Mouse (Mus musculus): Measurements from ENCODE around the gene Gabpb1. TPM values are rescaled to one million over a fixed set of nuclear protein-coding genes. Genes with fewer than 3 reads are reported as not detected.
"Not testable (repeated sequence)": the region's sequence is repeated elsewhere in the genome, so short reads cannot be mapped to it uniquely, and the experiment has no call there.

The Gabpb1 gene
- polyA plus RNA-seq, 1 experiment from 2014 or later: 66.1 TPM

DNA sequence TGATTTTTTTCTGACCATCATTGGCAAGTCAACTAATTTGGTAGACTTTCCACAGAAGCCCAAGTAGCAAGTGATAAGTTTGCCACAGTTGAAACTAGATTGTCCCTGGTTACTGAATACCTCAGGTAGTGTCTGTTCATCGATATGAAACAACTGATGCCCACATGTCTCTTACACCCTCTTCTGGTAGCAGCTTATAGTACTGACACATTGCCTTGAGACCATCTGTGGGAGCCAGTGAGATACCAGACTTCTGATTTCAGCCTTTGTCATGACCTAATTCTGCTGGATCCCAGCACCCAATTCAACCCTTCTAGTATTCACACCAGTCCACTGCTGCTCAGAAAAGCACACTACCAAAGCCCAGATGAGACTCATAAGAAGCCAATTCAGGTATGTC lies 31.4 kb downstream of the Gabpb1 start:
- no peak for DNase-seq (ENCODE audit: low spot score)

DNA sequence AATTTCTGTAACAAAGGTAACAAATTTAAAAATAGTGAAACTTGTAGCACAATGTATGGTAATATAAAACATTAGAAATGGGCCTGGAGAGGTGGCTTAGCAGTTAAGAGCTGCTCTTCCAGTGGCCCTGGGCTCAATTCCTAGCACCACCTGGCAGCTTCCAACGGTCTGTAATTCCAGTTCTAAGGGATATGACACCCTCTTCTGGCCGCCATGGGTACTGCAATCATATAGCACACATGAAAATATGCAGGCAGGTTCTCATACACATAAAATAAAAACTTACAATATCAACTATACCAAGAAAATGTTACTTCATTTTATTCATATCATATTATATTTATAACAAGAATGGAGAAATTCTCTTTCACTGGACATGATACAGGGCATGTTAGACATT lies 35.8 kb downstream of the Gabpb1 start:
- no peak for DNase-seq (ENCODE audit: low spot score)

DNA sequence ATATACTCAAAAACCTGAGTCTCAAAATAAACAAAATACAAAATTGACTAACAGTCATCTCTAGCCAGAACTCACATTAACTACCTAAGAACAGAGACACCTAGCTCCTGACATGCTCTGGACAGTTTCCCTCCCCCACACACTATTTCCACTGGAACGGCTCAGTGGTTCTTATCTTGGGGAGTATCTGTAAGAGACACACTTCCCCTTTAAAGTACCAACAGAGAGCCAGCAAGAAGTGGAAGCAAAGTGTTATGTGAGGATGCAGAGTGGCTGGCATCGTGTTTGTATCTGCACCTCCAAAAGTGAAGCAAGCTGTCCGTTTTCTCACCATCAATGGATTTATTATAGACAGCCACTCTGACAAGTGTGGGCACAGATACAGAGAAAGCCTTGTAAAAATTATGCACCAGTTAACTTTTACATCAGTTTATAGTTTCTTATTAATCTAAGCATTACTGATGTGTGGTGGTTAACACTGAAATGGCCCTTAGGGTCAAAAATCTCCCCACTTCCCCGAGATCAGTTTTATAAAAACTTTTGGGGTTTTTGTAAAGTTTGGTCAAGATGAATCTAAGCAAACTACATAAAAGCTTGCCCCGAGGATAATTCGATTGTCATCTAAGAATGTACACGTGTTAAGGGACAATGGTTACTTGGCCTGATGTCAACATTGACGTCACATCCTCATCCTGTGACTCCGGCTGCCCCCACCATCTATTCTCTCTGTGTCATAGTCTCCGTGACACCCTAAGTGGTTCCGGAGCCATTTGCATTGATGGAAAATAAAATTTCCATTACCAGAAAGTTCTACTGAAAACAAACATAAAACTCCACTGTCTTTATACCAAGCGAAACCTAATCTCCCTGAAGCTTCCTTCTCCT lies 40.0 kb downstream of the Gabpb1 start:
- DNase-seq (ENCODE audit: low spot score): no peak

DNA sequence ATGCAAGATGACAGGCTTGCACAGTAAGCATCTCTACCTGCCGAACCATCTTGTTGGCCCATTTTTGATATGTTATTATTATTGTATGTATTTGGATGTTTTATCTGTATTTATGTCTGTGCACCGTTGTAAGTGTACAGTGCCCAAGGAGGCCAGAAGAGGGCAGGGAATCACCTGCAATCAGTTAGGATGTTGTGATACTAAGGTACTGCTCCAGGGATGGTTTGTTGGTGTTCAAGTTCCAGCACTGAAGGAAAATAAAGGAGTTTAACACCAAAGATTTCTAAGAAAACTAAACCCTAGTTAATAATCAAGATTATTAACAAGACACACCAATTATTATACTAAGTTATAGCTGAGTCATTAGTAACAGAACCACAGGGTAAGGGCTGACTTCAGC lies 43.0 kb downstream of the Gabpb1 start:
- DNase-seq (ENCODE audit: low spot score): no peak

DNA sequence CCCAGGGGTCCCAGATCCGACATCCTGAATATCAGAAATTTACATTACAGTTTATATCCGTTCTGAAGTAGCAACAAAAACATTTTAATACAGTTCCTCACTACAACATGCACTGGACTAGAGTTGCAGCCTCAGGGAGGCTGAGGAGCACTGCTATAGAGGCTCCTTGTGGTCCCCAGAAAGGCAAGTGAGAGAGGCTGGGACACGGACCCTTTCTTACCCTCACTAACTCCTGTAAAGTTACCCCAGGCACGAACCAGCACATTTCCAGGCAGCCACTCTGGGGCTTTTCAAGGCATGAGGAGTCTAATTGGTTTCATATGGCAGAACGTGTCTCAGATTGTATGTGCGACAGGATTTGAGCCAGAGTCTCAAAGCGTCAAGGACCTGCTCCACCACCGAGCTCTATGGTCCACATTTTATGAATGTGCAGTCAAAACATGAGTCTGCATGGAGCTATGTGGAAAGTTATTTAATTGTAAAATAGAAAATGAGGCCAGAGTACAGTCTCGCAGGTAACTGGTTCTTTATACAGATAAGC lies 47.6 kb downstream of the Gabpb1 start:
- DNase-seq (ENCODE audit: low spot score): no peak

DNA sequence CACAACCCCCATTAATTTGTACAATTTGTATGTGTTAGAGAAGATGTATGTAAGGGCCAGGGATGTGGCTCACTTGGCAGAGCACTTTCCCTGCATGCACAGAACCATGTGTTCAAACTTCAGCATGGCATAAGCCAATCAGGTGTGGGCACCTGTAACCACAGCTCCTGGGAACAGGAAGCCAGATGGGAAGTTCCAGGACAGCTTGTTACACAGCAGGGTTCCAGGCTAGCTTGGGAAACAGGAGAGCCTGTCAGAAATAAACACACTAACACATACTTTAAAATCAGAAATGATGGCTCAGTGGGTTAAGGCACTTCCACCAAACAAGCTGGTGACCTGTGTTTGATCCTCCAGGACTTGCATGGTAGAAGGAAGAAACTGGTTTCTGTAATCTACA lies 53.0 kb downstream of the Gabpb1 start:
- DNase-seq (ENCODE audit: low spot score): no peak

DNA sequence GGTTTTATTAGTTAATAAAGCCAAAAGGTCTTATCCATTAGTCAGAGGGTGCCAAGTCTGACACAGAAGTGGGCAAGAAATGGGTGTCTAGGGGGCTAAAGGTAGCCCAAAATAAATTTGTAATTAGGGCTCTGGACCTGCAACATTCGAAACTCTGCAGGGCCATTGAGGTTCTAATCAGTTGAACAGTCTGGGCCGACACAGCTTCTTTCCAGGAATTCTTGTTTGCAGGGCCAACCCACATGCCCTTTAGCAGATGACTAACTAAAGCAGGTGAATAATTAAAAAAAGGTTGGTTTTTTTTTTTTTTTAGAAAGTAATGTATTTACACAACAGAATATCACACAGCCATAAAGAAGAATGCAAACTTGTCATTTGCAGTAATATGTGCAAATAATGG lies 53.7 kb downstream of the Gabpb1 start:
- no peak for DNase-seq (ENCODE audit: low spot score)

DNA sequence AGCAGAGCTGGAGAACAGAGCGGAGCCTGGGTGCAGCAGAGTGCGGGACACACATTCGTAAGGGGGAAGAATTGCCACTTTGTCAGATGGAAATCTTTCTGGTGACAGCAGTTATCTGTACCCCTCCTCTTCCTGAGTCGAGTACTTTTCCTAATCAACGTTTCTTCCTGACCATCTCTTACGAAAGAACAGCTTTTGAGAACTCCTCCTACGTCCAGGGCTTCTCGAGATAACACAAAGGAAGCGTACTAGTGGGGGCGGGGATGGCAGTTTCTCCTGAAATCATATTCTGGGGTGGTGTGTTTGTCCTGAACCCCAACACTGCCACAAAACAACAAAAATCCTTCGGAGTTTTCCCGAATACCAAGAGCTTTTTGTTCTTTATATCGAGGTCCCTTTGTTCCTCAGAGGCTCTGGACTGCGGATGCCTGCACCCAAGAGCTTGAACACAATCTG lies 56.9 kb downstream of the Gabpb1 start, which contains the start of gene Hdc:
TSS of gene Hdc (minus strand) at position 51 of the 456 bp plus-strand sequence.
- no peak for DNase-seq (ENCODE audit: low spot score)

DNA sequence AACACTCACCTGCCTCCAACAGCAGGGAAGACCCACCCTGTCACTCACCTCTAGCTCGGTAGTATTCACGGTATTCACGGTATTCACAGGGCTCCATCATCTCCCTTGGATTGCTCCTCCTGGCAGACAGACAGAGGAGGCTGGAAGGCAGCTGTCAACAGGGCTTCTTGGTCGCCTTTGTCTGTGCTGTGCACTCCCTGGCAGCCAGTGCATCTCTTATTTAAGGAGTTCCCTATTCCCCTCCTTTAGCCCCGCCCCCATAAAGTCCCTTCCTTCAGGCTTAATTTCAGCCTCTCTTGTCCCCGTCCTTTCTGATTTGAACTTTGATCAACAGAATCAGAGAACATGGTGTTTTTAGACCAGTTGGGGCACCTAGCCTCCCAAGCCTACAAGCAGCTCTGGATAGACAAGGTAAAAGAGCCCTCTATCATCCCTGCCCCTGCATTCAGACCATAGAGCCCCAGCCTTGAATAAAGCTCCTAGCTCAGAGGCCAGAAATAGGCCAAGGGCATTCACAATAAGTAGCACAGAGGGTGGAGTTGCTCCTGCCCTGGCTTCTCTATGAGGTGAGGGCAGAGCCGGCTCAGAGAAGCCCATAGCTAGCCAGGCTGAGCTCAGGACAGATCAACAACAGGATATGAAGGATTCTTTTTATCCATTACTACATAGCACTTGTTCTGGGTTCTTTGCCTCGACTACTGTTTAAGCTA lies 57.5 kb downstream of the Gabpb1 start:
- no peak for DNase-seq (ENCODE audit: low spot score)

DNA sequence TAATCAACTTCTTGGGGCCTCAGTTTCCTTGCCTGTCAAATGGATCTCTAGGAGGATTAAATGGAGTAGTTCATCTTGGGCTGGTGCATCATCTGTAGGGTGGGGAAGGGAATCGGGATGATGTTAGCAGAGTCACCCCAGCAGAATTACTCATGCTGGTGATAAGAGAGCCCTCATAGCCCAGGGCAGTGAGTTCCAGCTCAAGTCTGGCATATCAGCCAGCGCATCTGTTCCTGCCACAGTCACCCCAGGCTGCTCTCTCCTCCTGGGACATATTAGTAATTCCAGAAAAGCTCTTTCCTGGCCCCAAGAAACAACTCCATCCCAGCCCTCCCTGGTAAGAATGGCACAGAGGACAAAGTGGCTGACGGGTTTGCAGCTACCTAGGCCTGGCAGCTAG lies 60.8 kb downstream of the Gabpb1 start:
- DNase-seq (ENCODE audit: low spot score): no peak

DNA sequence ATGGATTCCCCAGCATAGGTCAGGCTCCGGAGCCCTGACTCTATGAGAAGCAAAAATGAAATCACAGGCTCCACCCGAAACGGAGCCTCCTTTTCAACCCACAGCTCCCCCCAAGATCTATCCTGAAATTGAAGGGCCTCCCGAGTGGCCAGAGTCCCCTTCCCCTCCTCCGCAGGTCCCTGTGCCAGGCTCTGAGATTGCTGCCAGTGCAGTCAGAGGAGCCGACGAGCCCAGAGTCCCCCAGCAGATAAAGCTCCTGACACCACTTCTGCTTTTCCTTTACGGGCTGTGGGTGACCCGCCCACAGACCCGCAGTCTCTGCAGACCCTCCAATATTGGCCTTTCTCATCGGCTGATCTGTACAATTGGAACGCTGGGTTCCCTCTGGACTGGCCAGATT lies 66.5 kb downstream of the Gabpb1 start:
- DNase-seq (ENCODE audit: low spot score): not testable (repeated sequence)

DNA sequence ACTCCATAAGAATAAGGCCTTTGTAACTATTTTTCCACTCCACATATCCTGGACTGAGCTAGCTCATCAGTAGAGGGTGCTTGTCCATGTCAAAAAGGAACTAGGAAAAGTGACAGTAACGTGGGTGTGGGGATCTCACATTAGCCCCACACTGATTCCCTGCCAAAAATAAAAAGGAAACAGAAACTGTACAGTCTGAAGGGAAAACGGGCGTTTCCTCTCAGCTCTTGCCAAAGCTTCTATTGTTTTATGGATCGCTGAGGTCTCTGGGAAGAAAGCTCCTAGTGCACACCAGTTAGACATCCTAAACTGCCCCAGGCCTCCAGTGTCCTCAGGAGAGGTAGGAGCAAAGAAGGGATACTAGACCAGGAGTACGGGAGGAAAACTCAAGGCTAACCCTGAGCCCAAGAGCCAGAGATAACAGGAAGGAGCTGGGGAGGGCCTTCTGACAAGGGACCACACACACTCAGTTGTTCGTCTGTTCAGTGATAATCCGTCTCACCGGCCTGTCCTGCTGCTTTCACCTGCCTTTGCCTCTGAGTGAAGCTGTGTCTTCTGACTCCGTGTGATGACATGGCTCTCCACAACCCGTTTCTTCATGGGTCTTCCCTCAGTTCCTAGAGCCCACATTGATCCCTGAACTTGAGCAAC lies 68.5 kb downstream of the Gabpb1 start:
- no peak for DNase-seq (ENCODE audit: low spot score)

DNA sequence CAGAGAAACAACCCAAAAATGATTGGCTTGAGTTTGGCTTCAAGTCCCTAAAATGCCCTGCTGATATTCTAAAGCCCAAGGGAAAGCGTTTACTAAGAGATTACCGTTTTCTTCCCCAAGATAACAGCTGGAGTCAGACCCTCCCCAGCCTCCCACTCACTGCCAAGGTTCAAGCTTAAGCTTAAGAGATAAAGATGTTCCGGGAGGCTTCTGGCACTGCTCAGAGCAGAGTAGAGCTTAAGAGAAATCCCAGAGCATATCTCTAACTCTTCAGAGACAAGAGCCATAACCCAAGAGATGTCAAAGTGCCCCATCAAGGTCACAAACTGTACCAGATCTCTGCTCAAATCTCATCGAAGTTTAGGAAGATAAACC lies 69.5 kb downstream of the Gabpb1 start:
- DNase-seq (ENCODE audit: low spot score): no peak

DNA sequence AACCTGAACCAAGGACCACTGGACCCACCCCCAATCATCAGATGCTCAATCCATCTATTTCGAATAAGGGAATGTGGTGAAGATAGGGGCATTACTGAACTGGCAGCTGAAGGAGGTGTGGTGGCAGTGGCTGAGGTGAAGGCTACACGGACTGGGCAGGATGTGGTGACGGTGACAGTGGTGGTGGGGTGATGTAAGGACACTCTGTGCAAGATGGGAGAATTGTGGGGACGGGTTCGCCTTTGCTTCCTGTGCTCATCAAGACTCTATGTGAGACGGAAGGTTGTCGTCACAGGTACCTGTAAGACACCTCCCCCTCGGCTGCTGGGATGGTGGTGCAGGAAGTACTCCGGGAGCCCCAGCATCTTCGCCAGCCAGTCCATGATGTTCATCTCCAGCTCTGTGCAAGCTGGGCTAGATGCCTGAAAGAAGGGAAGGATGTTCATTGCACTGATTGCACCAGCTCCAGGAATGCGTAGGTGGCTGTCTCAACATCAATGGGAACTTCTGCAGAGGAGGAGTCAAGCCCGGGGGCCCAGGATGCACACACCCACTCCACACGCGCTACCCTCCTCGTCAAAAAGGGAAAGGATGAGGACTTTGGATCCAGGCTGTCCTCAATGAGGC lies 70.0 kb downstream of the Gabpb1 start:
- peak; percentile 52 for DNase-seq (ENCODE audit: low spot score)

DNA sequence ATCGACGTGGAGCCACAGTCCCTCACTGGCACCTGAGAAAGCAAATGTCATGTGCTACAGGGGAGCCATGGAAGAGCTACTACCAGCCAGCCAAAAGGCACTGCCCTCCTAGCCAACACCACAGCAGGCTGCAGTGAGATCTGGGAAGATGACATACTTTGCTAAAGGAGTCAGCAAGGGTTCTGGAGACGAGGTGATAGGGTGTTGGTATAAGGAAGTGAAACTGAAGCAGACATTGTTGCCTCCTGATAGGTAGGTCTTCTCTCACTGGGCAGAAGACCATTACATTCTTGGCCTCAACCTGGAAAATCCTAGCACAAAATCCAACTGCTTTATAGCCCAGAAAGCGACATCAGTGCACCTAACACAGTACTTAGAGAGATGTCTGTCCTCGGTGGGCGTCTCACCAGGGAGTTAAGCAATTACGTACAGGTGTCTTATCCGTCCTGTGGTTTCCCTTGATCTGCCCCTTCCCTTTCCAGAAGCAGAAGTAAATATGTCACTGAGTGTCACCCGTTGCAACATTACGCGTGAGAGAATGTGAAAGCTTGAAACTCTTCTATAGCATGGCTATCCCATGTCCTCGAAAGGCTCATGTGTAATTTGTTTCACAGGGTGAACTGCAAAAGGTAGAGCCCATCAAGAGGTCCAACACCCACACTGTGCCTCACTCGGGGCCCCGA lies 74.1 kb downstream of the Gabpb1 start:
- DNase-seq (ENCODE audit: low spot score): no peak

DNA sequence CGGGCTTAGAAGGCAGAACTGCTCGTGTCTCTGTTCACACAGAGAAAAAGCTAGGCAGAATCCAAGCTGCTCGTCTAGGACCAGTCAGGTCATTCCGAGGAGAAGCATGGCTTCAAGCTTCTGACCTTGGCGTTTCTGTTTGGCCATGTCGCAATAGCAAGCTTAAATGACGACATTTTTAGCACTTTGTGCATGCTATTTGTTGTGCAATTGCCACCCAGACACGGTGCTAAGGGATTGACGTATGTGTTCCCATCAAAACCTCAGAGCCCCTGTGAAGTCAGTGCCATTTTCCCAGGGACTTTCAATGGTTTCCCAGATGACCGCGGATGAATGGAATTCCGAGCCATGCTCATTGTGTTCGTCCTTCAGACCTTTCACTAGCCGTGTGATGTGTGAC lies 75.6 kb downstream of the Gabpb1 start:
- DNase-seq (ENCODE audit: low spot score): no peak

DNA sequence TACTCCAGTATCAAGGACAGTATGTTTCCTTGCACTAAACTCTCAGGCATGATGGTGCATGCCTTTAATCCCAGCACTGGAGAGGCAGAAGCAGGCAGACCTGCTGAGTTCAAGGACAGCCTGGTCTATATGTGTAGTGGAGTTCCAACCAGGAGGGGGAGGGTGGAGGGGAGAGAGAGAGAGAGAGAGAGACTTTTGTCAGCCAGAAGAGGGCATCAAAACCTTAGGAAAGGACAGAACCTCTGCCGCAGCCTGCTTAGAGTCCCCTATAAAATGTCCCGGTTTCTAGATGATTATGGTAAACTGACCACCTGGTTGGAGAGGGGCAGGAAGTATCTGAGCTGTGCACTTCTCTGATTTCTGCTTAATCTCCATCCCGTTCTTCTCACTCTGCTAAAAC lies 77.1 kb downstream of the Gabpb1 start:
- DNase-seq (ENCODE audit: low spot score): peak; percentile 44

DNA sequence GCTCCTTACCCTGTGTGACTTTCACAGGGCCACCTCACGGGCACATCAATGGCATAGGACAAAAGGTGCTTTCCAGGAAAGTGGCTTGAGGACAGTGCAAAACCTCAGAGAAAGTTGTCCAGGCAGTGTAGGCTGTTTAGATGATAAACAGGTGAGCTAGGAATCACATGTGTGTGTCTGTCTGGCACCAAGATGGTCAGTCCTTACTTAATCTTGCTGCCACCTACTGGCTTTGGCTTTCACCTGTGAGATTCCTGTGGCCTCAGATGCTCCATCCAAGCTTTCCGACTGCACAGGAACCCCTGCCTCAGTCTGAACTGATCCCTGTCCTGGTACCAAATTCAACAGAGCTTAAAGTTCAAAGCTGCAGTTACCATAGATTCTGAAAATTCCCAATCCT lies 77.8 kb downstream of the Gabpb1 start:
- no peak for DNase-seq (ENCODE audit: low spot score)

DNA sequence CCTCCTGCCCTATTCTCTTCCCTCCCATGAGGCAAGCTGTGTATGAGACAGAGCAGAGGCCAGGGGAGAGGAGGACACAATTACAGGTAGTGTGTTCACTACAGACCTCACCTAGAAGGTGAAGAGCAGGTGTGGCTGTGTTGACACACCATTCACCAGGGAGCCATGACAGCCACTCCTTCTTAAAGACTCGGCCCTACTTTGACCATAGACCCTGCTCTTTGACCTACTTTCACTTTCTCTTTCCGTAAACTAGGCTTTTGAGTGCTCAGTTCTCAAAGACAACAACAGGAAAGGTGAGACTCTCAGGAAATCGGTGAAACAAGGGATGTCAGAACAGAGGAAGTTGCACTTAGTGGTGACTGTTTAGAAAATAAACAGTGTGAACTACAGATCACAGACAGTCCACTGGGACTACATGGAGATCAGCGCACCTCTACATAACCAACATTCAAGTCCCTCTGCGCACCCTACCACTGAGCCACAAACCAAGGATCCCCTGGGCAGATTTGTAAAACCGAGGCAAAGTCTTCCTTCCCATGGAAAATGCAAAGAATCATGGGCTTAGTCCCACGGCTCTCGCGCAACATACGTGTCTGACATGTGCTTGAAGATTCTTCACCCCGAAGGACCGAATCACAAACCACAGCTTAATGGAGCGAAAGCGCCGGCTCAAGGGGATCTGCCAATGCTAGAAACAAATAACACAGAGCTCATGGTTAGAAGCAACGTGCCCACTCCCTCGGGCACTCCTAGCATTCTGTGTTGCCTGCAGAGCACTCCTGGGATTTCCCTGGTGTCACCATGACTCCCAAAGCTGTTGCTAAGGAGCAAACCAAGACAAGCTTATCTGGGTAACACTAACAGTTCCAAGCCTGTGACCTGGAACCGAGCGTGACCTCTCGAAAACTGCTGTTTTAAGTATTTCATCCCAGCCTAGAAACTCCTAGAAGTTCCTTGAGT lies 78.6 kb downstream of the Gabpb1 start:
- peak; percentile 64 for DNase-seq (ENCODE audit: low spot score)

All from thymus, postnatal 0 days (tissue).